In the genomic region with DNA sequence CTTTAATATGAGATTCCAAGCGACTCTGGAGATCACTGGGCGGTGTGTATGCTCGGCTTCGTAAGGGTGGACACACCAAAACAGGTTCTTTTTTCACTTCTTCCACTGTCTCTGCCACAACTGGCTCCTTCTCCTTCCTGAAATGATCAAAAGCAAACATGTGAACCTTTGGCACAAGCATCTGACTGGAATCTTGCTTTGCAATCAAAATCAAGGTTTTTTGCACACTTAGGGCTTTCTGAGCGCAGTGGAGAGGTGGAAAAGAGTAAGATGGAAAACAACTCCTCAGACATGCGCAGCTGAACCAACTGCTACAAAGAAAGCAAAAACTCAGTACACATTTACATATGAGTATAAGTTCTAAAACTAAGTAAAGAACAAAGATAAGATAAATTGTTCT, we compare ENCODE assay signal across 19 mouse cellular contexts. TPM values are rescaled to one million over a fixed set of nuclear protein-coding genes. Genes with fewer than 3 reads are reported as not detected.
"Had no signal": no experiment of that assay in that cellular context is flagged by ENCODE, and none has a peak within 500 bp of the region (broad histone marks: within the 10 kb centered on the region; RNA-seq: fewer than 3 reads in every experiment).

No protein-coding gene starts in this region.

- H3K9ac ChIP-seq: neural tube, embryonic 15.5 days; stomach, embryonic 15.5 days had no signal

- H3K27me3 ChIP-seq: neural tube, embryonic 15.5 days; stomach, embryonic 15.5 days had no signal

- H3K4me3 ChIP-seq: neural tube, embryonic 15.5 days; stomach, embryonic 15.5 days had no signal

- H3K27ac ChIP-seq: neural tube, embryonic 15.5 days; stomach, embryonic 15.5 days; stomach, postnatal 0 days had no signal

- H3K9me3 ChIP-seq: neural tube, embryonic 15.5 days; stomach, embryonic 15.5 days had no signal

- DNase-seq: retina, postnatal 1 day; right cerebral cortex, adult 18-20 months; right cerebral cortex, postnatal 14 days; right cerebral cortex, postnatal 25 days; right cerebral cortex, postnatal 4 days; spleen, adult 18-20 months; thymus, adult 18-20 months; thymus, adult 2 months; thymus, postnatal 14 days; thymus, postnatal 25 days; thymus, postnatal 36 days; thymus, postnatal 4 days had no signal

- H3K4me2 ChIP-seq: neural tube, embryonic 15.5 days; stomach, embryonic 15.5 days had no signal

RNA-seq across cellular contexts. Expression of gene Baat, which starts 8.1 kb away (rescaled TPM):
- polyA plus RNA-seq: neural tube, embryonic 14.5 days; neural tube, embryonic 15.5 days; spleen, adult 2 months; stomach, postnatal 0 days; testis, adult 2 months; thymus, adult 2 months; urinary bladder, adult 2 months had no signal

RNA-seq across cellular contexts. Expression of gene Acnat1, which starts 40.7 kb away (rescaled TPM):
- polyA plus RNA-seq: neural tube, embryonic 14.5 days; neural tube, embryonic 15.5 days; spleen, adult 2 months; testis, adult 2 months; thymus, adult 2 months; urinary bladder, adult 2 months had no signal
